Mouse (Mus musculus) ES-E14 (cell line): Measurements from ENCODE around the gene Ksr2. TPM values are rescaled to one million over a fixed set of nuclear protein-coding genes. Genes with fewer than 3 reads are reported as not detected.

Source experiments
- DNase-seq: peaks from one replicate; pipeline ENCODE4 v3.0.0-alpha.2; 2013; ENCODE audit warnings: low read depth, low spot score
- H3K27ac ChIP-seq: 2 replicates; pipeline ENCODE4 v1.5.1; 2012; ENCODE audit warnings: low read depth, mild to moderate bottlenecking, low read length, moderate library complexity, mixed read lengths; ENCODE audit not compliant: poor library complexity, insufficient read depth, severe bottlenecking
- H3K36me3 ChIP-seq: 2 replicates; pipeline ENCODE4 v1.6.1; 2012; ENCODE audit warnings: mild to moderate bottlenecking, low read length, moderate library complexity, mixed read lengths; ENCODE audit not compliant: control insufficient read depth, poor library complexity, insufficient read depth, severe bottlenecking
- H3K4me1 ChIP-seq, 2 experiments: fragments of 150-350 bp in 1 of 2; sonication (generic) in 1 of 2; 2 replicates each; pipeline ENCODE4 v1.6.1; 2012; ENCODE audit warnings: low read length in 2 of 2, mild to moderate bottlenecking in 1 of 2, mixed read lengths in 1 of 2; ENCODE audit not compliant: control insufficient read depth in 2 of 2, insufficient read depth in 2 of 2, poor library complexity in 1 of 2
- H3K4me3 ChIP-seq, 2 experiments: fragments of 150-350 bp in 1 of 2; sonication (generic) in 1 of 2; 2 replicates each; pipeline ENCODE4 v1.5.1; 2012; ENCODE audit warnings: low read length in 2 of 2, low read depth in 1 of 2, mild to moderate bottlenecking in 1 of 2, mixed read lengths in 1 of 2; ENCODE audit not compliant: insufficient read depth in 1 of 2, poor library complexity in 1 of 2, severe bottlenecking in 1 of 2
- H3K9ac ChIP-seq: 2 replicates; pipeline ENCODE4 v1.6.1; 2012; ENCODE audit warnings: low read depth, mild to moderate bottlenecking, low read length, mixed read lengths; ENCODE audit not compliant: poor library complexity, insufficient read depth, severe bottlenecking
- H3K9me3 ChIP-seq: fragments of 150-350 bp; sonication (generic); 2 replicates; pipeline ENCODE4 v1.6.1; 2012; ENCODE audit warnings: low read depth, mild to moderate bottlenecking, low read length; ENCODE audit not compliant: control insufficient read depth, insufficient read depth
- CHD2 ChIP-seq: IDR thresholded peaks from 2 replicates; pipeline ENCODE4 v1.6.1; 2014; ENCODE audit warnings: mild to moderate bottlenecking, low read depth, low read length, inconsistent platforms
- HCFC1 ChIP-seq: IDR thresholded peaks from 2 replicates; pipeline ENCODE4 v1.6.1; 2012; ENCODE audit warnings: low read length, inconsistent platforms, borderline replicate concordance; ENCODE audit not compliant: insufficient read depth
- MAFK ChIP-seq: IDR thresholded peaks from 2 replicates; pipeline ENCODE4 v1.6.1; 2014; ENCODE audit warnings: mild to moderate bottlenecking, low read depth, low read length, inconsistent platforms; ENCODE audit not compliant: insufficient read depth
- ZC3H11A ChIP-seq: IDR thresholded peaks from 2 replicates; pipeline ENCODE4 v1.6.1; 2012; ENCODE audit warnings: low read depth, mild to moderate bottlenecking, inconsistent platforms, low read length, borderline replicate concordance
- ZNF384 ChIP-seq: IDR thresholded peaks from 2 replicates; pipeline ENCODE4 v1.6.1; 2012; ENCODE audit warnings: low read depth, low read length, inconsistent platforms
- in situ Hi-C, 2 experiments: fragments of 600-800 bp; cut with MboI; formaldehyde crosslinking; loops; one replicate each; pipeline ENCODE4 v1.15.1; 2025; ENCODE audit warnings: low sequenced_read_pairs in 2 of 2, inconsistent platforms in 1 of 2; ENCODE audit not compliant: unreplicated experiment in 2 of 2
- total RNA-seq: library from RNA; depleted of rRNA; stranded (reverse); fragments of 300-350 nt; gene quantifications from 2 replicates; pipeline ENCODE4 v1.2.3, GENCODE M21; 2012

The Ksr2 gene
- total RNA-seq, 1 experiment: 0.67 TPM

DNA sequence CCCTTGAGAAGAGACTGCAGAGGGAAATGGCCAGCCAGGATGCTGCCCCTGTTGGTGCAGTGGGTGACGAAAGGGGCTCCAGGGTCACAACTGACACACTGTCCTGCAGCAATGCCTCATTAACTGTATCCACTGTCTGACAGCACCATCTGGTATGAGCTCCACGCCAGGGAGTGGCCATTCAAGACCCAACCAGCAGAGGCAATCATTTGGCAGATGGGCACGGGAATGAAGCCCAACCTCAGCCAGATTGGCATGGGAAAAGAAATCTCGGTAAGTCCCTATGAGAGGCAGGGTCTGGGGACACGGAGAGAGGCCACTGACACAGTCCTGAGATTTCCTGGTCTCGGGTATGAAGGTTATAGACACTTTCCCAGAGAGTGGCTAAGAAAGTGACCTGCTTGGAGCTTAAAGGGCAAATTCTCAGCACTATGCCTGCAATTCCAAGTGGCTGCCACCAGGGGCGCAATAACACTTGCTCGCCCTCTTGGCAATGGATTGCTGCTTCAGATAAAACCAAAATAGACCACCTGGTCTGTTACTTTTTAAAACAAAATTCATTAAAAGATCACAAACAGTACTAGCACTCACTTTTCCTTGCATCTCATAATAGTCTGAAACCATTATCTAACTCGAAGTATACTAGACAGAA, 347.5 kb downstream of the Ksr2 start:
- DNase-seq: peak; percentile 45
- H3K9me3 ChIP-seq: no peaks in the 10 kb centered on the region
- H3K4me1 ChIP-seq: no peaks in the 10 kb centered on the region
- H3K4me3 ChIP-seq: no peak overlapping the region
- no peak overlapping the region for H3K9ac ChIP-seq
- H3K27ac ChIP-seq: no peak overlapping the region
- in situ Hi-C loops: no loop called here
- H3K36me3 ChIP-seq: no peaks in the 10 kb centered on the region
- no peak for TF ChIP-seq CHD2
- TF ChIP-seq HCFC1: no peak
- TF ChIP-seq MAFK: no peak
- TF ChIP-seq ZC3H11A: no peak
- no peak for TF ChIP-seq ZNF384

DNA sequence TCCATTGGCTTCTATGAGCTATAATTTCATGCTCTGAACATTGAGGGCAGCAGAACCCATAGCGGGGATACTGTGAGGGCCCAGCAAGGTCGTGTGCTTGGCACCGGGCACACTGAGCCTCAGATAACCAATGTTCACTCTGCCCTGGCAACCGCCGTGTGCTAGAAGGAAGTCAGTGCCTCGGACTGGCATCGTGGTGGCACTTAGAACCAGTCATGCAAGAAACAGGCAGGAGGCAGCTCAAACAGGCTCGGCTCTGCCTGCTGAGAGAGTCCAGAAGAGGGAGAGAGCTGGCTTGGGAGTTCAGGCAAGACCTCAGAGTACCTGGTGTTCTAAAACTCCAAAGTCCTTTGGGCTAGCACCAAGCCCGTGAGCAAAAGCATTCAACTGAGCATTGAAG, 350.7 kb downstream of the Ksr2 start:
- DNase-seq: no peak
- H3K27ac ChIP-seq: no peak overlapping the region
- no peak for TF ChIP-seq MAFK
- no peak for TF ChIP-seq CHD2
- no peak for TF ChIP-seq ZC3H11A
- TF ChIP-seq ZNF384: no peak
- no peak for TF ChIP-seq HCFC1
- no peak overlapping the region for H3K9ac ChIP-seq
- in situ Hi-C loops: no loop called here
- no peaks in the 10 kb centered on the region for H3K4me1 ChIP-seq
- H3K4me3 ChIP-seq: no peak overlapping the region
- H3K9me3 ChIP-seq: no peaks in the 10 kb centered on the region
- H3K36me3 ChIP-seq: no peaks in the 10 kb centered on the region

DNA sequence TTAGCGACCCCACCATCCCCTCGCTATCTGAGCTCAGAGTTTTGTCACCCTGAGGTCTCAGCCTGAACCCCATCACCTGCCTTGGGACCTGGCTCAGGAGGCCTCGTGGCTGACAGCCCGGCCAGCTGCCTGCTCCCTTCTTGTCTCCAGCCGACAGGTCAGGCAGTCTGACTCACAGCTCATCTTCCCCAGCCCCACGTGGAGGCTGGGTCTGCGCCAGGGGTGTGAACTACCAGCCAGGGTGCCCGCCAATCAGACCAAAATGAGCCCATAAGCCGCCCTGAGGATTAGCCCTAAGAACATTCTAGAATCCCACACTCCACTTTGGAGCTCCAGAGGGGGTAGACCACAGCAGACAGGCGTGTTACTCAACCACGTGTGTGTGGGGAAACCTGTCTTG, 365.4 kb downstream of the Ksr2 start:
- in situ Hi-C loops: no loop called here
- H3K9ac ChIP-seq: no peak overlapping the region
- no peak overlapping the region for H3K27ac ChIP-seq
- TF ChIP-seq MAFK: no peak
- no peak for TF ChIP-seq CHD2
- TF ChIP-seq ZNF384: no peak
- no peak for TF ChIP-seq ZC3H11A
- no peak for TF ChIP-seq HCFC1
- no peaks in the 10 kb centered on the region for H3K9me3 ChIP-seq
- H3K4me1 ChIP-seq: no peaks in the 10 kb centered on the region
- H3K4me3 ChIP-seq: no peak overlapping the region
- no peaks in the 10 kb centered on the region for H3K36me3 ChIP-seq
- no peak for DNase-seq

DNA sequence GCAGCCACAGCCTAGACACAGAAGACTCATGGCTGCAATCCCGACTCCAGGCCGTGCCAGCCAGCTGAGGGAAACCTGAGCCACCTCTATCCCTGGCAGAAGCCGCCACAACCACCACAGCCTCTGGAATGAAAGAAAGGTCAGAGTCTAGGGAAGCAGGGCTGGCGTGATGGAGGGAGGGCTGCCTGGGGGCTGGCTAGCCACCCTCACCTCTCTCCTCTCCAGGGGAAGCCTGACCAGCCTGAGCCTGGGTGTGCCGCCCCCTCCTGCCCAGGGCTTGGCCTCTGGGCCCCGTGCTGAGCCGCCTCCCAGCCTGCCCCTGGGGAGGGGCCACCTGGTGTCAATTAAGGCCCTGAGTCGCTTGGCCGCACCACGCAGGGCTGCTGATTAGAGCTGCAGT, 366.9 kb downstream of the Ksr2 start, which contains the start of gene Nos1:
Nos1 (plus strand) TSS at position 352 of the 400 bp plus-strand sequence.
- Histone ChIP-seq H3K9me3 (no peaks in the 10 kb centered on the region), H3K9ac (no peak within 1 kb of the TSS), H3K4me3 (no peak within 1 kb of the TSS), H3K36me3 (no peaks in the 10 kb centered on the region), H3K4me1 (no peaks in the 10 kb centered on the region), H3K27ac (no peak within 1 kb of the TSS)
- TF ChIP-seq ZC3H11A: no peak
- no peak for TF ChIP-seq CHD2
- no peak for TF ChIP-seq MAFK
- TF ChIP-seq HCFC1: no peak
- TF ChIP-seq ZNF384: no peak
- DNase-seq: no peak
- in situ Hi-C loops: no loop called here
